ENCODE assay signal across 19 mouse cellular contexts in the genomic region with DNA sequence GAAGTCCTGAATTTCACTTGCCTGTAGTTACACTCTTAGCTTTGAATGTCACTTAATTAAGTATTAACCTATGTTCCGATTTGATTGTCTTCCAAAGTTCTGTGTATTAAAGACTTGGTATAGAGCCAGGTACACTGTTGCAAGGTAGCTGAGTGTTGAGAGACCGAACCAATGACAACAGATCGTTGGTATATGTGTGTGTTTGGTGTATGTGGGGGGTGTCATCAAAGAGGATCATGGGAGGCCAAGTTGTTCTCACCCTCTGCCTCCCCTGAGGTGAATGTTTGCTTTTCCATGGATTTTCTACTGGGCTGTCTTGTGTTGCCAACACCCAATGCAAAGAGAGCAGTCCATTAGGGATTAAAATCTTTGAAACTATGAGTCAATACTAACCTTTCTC.
"Had no signal": no experiment of that assay in that cellular context is flagged by ENCODE, and none has a peak within 500 bp of the region (broad histone marks: within the 10 kb centered on the region; RNA-seq: fewer than 3 reads in every experiment).

No protein-coding gene starts in this region.

- H3K27ac ChIP-seq: liver, embryonic 14.5 days; midbrain, embryonic 10.5 days; midbrain, embryonic 12.5 days; neural tube, embryonic 13.5 days; neural tube, embryonic 15.5 days had no signal

- DNase-seq: lung, adult 18-20 months; lung, embryonic 14.5 days; lung, postnatal 10 days; lung, postnatal 4 days; midbrain, embryonic 14.5 days; retina, postnatal 1 day; right cerebral cortex, adult 18-20 months; right cerebral cortex, postnatal 25 days; right cerebral cortex, postnatal 4 days; thymus, adult 18-20 months; thymus, postnatal 14 days; thymus, postnatal 36 days had no signal

- H3K9me3 ChIP-seq: midbrain, embryonic 10.5 days; midbrain, embryonic 12.5 days; neural tube, embryonic 13.5 days; neural tube, embryonic 15.5 days had no signal

- H3K4me3 ChIP-seq: midbrain, embryonic 10.5 days; midbrain, embryonic 12.5 days; myocyte; neural tube, embryonic 13.5 days; neural tube, embryonic 15.5 days had no signal

- H3K4me1 ChIP-seq: midbrain, embryonic 12.5 days; neural tube, embryonic 13.5 days; neural tube, embryonic 15.5 days had no signal

- H3K4me2 ChIP-seq: lung, embryonic 14.5 days; midbrain, embryonic 12.5 days; neural tube, embryonic 13.5 days; neural tube, embryonic 15.5 days had no signal

- H3K9ac ChIP-seq: liver, embryonic 14.5 days; lung, embryonic 14.5 days; midbrain, embryonic 12.5 days; neural tube, embryonic 13.5 days; neural tube, embryonic 15.5 days had no signal

- H3K27me3 ChIP-seq: midbrain, embryonic 12.5 days; neural tube, embryonic 13.5 days; neural tube, embryonic 15.5 days had no signal

- H3K36me3 ChIP-seq: midbrain, embryonic 10.5 days; midbrain, embryonic 12.5 days; neural tube, embryonic 13.5 days; neural tube, embryonic 15.5 days had no signal

- ATAC-seq: midbrain, embryonic 16.5 days had no signal
